ENCODE assay signal across 9 mouse cellular contexts in genomic region chr19:10390099-10390680, GRCm38 (mm10). TPM values are rescaled to one million over a fixed set of nuclear protein-coding genes. Genes with fewer than 3 reads are reported as not detected.
DNase-seq lines count a peak whose midpoint lies in the region; ATAC-seq and TF ChIP-seq lines count a peak whose summit lies in the region.
"Had no signal": no experiment of that assay in that cellular context is flagged by ENCODE, and none has a peak within 500 bp of the region (broad histone marks: within the 10 kb centered on the region; RNA-seq: fewer than 3 reads in every experiment).

No protein-coding gene starts in this region.

- WGBS in heart, embryonic 13.5 days, result 14% methylated on average over 10 of the region's 12 CpGs
- WGBS in forebrain, embryonic 12.5 days, result 13% methylated on average over 12 of the region's 12 CpGs
- WGBS in liver, embryonic 12.5 days (ENCODE audit: insufficient replicate concordance), result 19% methylated on average over 11 of the region's 12 CpGs

- no peak overlapping the region for H3K27ac ChIP-seq in heart, embryonic 13.5 days (replicated peaks)
- H3K27ac ChIP-seq in forebrain, embryonic 12.5 days, result no peak overlapping the region
- H3K27ac ChIP-seq in liver, embryonic 12.5 days, result no peak overlapping the region

- H3K4me3 ChIP-seq in heart, embryonic 13.5 days, result peak overlapping the region; percentile 66
- H3K4me3 ChIP-seq in forebrain, embryonic 12.5 days (replicated peaks), result peak overlapping the region; percentile 76
- H3K4me3 ChIP-seq in liver, embryonic 12.5 days, result peak overlapping the region; percentile 60

- no peak for ATAC-seq in heart, embryonic 13.5 days (ENCODE audit: extremely low read depth, insufficient number of reproducible peaks, low FRiP score, low TSS enrichment)
- no peak for ATAC-seq in forebrain, embryonic 12.5 days (ENCODE audit: low FRiP score)
- no peak for ATAC-seq in liver, embryonic 12.5 days
- ATAC-seq in granulocyte monocyte progenitor cell, adult 5-6 weeks (replicated peaks; ENCODE audit: poor library complexity, severe bottlenecking), result no peak

- intact Hi-C loops in heart, postnatal 14 days (cut with DNase I), result loop anchor here (1.0 to 5.0 kb wide), 3 partner anchors 46 to 133 kb away; partner anchors contain the start of gene Ppp1r32

- TF ChIP-seq POLR2A in brain, embryonic 14.5 days (IDR thresholded peaks at IDR 0.05; ENCODE audit: borderline replicate concordance, extremely low read depth, insufficient read depth, insufficient read length, poor library complexity, severe bottlenecking), result no peak

- peak overlapping the region; percentile 84 for H3K9ac ChIP-seq in heart, embryonic 13.5 days
- H3K9ac ChIP-seq in forebrain, embryonic 12.5 days, result peak overlapping the region; percentile 80
- no peak overlapping the region for H3K9ac ChIP-seq in liver, embryonic 12.5 days

- TF ChIP-seq CTCF in brain, embryonic 14.5 days (IDR thresholded peaks at IDR 0.05; ENCODE audit: borderline replicate concordance, extremely low read depth, insufficient read depth, insufficient read length), result no peak

- peaks cover 30% of the 10 kb centered on the region; the same call in 1 of the 2 replicates for H3K4me1 ChIP-seq in heart, embryonic 13.5 days
- H3K4me1 ChIP-seq in forebrain, embryonic 12.5 days, result peaks cover 49% of the 10 kb centered on the region
- 0 out of 2 replicates have a peak, but pooled peaks cover 16% of the 10 kb centered on the region for H3K4me1 ChIP-seq in liver, embryonic 12.5 days

- H3K4me2 ChIP-seq in heart, embryonic 13.5 days, result peak overlapping the region; percentile 88
- H3K4me2 ChIP-seq in forebrain, embryonic 12.5 days, result peak overlapping the region; percentile 75
- peak overlapping the region; percentile 79; the same call in 1 of the 2 replicates for H3K4me2 ChIP-seq in liver, embryonic 12.5 days

- DNase-seq in heart, postnatal 14 days, result no peak
- peak; percentile 19 for DNase-seq in brain, embryonic 14.5 days (ENCODE audit: low read depth)
- no peak for DNase-seq in embryo, embryonic 9.5 days (ENCODE audit: extremely low spot score)
- no peak for DNase-seq in spleen, adult 12 weeks (ENCODE audit: low spot score)
- DNase-seq: kidney, adult 8-10 months had no signal

- H3K27me3 ChIP-seq in heart, embryonic 13.5 days (replicated peaks), result peaks cover 63% of the 10 kb centered on the region
- H3K27me3 ChIP-seq in forebrain, embryonic 12.5 days, result peaks cover 43% of the 10 kb centered on the region
- H3K27me3 ChIP-seq in liver, embryonic 12.5 days (replicated peaks), result peaks cover 76% of the 10 kb centered on the region

- no peaks in the 10 kb centered on the region for H3K9me3 ChIP-seq in heart, embryonic 13.5 days
- no peaks in the 10 kb centered on the region for H3K9me3 ChIP-seq in forebrain, embryonic 12.5 days
- H3K9me3 ChIP-seq in liver, embryonic 12.5 days (replicated peaks), result no peaks in the 10 kb centered on the region

- no peaks in the 10 kb centered on the region for H3K36me3 ChIP-seq in heart, embryonic 13.5 days
- no peaks in the 10 kb centered on the region for H3K36me3 ChIP-seq in forebrain, embryonic 12.5 days (replicated peaks)
- no peaks in the 10 kb centered on the region for H3K36me3 ChIP-seq in liver, embryonic 12.5 days

RNA-seq across cellular contexts. Expression of gene Syt7, which starts 1.3 kb away (rescaled TPM):
- polyA plus RNA-seq in heart, embryonic 13.5 days (2015; fragmentation: Nextera tagmentation; extraction: Ambion mirVana), result 0.43 and 0.61 TPM in 2 replicates
- total RNA-seq in heart, postnatal 14 days (2021), result 10 to 100 TPM; 35.0 to 39.4 TPM
- 50.2 and 85.2 TPM in 2 replicates for polyA plus RNA-seq in brain, embryonic 14.5 days (2012; rRNA removed)
- polyA plus RNA-seq in forebrain, embryonic 12.5 days (2016; fragmentation: Nextera tagmentation; extraction: Ambion mirVana), result 2.7 and 5.5 TPM in 2 replicates
- 0.56 and 0.91 TPM in 2 replicates for polyA plus RNA-seq in liver, embryonic 12.5 days (2016; fragmentation: Nextera tagmentation; extraction: Ambion mirVana)
- total RNA-seq in granulocyte monocyte progenitor cell, adult 5-6 weeks (2014; fragmentation: Nextera tagmentation), result not detected in 2 replicates
- not detected in 2 replicates for total RNA-seq in granulocyte monocyte progenitor cell, adult 5-6 weeks (2017)
